Mouse (Mus musculus): ENCODE measurements around the gene Cygb.
"Not testable (repeated sequence)": the region's sequence is repeated elsewhere in the genome, so short reads cannot be mapped to it uniquely, and the experiment has no call there.

Gene Cygb

DNA sequence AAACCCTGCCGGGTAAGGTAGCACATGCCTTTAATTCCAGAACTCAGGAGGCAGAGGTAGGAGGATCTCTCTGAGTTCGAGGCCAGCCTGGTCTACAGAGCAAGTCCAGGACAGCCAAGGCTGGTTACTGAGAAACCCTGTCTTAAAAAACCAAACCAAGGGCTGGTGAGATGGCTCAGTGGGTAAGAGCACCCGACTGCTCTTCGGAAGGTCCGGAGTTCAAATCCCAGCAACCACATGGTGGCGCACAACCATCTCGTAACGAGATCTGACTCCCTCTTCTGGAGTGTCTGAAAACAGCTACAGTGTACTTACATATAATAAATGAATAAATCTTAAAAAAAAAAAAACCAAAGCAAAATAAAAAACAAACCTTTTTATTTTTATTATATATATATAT is 17.5 kb downstream of the Cygb start:
- DNase-seq (ENCODE audit: low spot score) = not testable (repeated sequence)

DNA sequence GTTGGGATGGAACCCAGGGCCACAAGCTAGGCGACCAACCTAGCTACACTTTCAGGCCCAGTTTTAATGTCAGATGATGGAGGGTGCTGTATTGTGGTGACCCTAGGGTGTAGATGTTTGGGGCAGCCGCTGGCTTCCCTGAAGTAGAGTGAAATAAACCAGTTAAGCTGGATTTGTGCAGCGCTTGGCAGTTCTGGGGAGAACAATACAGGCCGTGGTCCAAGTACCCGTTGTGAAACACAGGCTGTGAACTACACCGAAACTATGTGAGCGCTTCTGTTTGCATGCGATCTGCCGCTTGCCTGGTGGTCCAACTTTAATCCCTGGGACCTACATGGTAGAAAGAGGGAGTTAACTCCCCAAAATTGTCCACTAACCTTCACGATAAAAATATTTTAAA is 21.2 kb downstream of the Cygb start:
- DNase-seq (ENCODE audit: low spot score) = no peak

DNA sequence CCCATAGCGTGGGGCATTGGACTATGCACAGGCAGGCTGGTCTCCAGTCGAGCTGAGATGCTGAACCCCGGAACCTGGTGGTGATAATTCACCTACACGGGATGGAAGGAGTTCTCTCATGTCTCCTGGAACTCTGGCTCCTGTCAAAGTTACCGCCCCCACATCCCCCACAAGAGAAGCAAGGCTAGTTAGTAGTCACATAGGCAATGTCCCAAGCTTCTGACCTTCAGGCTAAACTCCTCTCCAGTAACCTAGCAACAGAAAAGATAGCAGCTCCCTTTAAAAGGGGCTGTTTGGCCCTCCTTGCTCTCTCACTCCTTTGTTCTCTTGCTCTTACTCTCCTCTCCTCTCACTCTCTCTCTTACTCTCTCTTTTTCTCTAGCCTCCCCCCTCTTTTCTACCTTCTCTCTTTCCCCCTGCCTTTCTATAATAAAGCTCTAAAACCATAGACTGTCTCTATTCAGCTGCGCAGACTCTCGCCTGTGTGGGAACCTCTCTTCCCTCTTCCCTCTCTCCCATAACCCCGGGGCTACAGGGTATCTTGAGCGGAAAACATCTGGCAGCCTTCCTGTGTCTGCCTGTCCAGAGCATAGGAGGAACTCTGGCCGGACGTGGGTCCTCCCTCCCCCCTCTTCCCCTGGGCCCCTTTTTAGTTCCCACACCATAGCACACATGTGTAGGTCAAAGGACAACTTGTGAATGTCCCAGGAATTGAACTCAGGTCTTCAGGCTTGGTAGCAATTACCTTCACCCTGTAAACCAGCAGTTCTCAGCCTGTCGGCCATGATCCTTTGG is 23.7 kb downstream of the Cygb start:
- DNase-seq (ENCODE audit: low spot score) = no peak

DNA sequence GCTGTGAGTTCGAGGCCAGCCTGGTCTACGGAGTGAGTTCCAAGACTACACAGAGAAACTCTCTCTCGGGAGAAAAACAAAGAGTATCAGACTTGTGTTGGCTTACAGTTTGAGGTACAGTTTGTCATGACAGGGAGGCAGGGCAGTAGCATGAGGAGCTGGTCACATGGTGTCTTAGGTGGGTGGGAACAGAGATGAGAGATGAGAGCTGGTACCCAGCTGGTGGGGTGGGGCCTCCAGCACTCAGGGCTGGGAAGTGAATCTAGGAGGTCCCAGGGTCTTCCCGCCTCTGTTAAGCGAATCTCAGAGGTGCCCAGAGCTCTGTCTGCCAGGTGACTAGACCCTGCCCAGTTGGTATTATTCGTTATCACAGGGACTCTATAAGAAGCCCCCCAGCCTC is 24.6 kb downstream of the Cygb start:
- DNase-seq (ENCODE audit: low spot score) = no peak

DNA sequence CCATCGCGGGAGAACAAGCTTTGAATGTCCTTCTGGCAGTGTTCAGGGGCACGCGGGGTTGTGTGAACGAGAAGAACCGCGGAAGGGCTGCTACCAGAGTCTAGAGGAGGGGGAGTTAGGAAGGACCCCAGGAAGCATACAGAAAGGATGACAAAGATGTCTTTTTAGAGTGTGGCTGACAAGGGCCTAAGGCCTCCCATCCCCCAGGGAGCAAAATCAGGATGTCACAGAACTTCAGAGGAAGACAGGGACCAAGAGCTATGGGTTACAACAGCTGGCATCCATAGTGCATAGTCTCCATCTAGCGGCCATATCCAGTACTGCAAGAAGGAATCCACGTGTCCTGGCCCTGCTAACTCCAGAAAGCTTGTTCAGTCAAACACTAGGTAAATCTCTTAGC is 25.4 kb downstream of the Cygb start:
- DNase-seq (ENCODE audit: low spot score) = peak; percentile 96

DNA sequence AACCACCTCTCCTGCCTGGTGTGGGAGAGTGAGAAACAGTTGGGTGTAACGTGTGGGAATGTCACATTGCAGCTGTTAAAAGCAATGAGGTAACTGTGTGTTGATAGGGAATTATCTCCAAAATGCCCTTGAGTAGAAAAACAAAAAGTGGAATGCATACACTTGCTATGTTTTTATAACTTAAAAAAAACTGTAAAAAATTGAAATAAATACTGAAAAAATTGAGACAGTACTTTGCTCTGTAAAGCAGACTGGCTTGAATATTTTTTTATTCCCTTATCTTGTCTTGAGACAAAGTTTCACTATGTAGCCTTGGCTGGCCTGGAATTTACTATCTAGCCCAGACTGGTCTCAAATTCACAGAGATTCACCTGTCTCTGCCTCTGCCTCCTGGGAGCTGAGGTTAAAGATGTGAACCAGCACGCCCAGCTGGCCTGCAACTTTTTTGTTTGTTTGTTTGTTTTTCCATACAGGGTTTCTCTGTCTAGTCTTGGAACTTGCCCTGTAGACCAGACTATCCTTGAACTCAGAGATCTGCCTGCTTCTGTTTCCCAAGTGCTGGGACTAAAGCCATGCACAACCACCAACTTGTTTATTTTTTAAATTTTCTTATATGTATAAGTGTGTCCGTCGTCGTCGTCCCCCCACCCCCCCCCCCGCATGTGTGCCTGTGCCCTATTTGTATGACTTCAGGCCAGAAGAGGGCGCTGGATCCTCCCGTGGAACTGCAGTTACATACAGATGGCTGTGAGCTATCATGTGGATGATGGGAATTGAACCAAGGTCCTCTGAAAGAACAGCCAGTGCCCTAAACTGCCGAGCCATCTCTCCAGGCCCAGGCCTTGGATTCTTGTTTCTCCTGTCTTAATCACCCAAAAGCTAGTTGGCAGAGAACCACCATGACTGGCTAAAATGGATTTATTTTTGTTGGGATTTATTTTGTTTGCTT is 26.8 kb downstream of the Cygb start:
- no peak for DNase-seq (ENCODE audit: low spot score)

DNA sequence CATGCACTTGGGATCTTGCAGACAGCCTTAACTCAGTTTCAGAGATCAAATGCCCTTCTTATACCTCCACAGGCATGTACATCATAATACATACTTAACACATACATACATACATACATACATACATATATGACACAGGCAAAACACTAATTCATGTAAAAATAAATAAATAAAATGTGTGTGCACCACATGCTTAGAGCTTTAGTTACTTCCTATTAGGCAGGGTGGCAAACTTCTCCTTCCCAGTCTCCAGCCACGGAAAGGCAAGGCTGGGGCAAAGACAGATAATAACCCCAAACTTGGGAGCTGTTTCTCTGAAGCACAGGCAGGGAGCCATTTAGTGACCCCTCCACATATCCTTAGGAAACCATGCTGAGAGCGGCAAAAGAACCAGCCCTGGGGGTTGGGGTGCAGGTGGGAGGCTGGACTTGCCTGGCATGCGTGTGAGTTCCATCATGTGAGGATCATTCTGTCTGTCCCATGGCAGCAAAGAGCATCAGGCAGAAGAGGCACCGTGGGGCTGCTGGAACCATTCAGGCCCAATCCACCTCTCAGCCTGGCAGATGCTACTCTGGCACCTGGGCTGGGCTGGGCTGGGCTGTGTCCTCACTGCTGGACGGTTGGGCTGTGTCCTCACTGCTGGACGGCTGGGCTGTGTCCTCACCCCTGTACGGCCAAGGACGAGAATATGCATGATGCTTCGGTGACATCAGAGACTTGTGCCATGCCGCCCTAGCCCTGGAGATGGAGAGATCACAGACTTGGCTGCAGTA is 27.6 kb downstream of the Cygb start, which contains the start of gene Rhbdf2:
TSS of gene Rhbdf2 (minus strand) at position 721 of the 773 bp plus-strand sequence.
- DNase-seq (ENCODE audit: low spot score) = no peak

DNA sequence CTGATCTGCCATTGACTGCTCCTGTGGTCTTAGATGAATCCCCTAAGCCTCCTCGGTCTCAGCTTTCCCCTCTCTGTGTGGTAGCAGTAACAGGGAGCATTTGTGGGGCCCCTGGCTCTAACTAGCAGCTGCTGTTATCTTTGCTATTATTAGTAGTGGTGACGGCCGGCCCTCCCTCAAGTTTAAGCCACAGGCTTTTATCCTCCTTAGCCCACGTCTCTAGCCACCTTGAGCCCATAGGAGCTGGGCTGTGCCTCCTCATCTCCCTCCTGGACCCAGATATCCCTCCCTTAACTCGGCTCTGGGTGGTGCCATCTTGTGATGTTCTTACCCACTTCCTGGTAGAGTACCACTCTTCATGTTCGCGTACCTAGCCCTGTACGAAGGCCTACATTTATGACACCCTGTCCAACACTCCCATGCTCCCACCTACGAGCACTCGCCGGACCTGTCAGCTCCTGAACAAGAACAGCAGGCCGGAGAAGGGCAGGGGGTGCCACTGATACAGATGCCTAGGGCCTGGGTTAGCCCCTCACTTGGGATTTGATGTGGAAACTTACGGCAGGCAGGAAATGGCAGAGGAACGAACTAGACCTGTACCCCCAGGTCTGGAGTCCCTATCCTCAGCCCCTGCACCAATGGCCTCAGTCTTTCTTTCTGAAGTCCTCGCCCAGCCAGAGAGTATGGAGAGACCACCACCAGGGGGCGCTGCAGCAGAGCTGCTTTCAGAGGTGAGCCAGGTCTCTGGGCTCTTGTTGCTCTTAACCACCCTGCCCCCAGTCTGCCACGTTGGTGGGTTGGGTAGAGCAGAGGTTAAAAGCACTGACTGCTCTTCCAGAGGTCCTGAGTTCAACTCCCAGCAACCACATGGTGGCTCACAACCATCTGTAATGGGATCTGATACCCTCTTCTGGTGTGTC is 28.8 kb downstream of the Cygb start:
- DNase-seq (ENCODE audit: low spot score) = peak; percentile 61

DNA sequence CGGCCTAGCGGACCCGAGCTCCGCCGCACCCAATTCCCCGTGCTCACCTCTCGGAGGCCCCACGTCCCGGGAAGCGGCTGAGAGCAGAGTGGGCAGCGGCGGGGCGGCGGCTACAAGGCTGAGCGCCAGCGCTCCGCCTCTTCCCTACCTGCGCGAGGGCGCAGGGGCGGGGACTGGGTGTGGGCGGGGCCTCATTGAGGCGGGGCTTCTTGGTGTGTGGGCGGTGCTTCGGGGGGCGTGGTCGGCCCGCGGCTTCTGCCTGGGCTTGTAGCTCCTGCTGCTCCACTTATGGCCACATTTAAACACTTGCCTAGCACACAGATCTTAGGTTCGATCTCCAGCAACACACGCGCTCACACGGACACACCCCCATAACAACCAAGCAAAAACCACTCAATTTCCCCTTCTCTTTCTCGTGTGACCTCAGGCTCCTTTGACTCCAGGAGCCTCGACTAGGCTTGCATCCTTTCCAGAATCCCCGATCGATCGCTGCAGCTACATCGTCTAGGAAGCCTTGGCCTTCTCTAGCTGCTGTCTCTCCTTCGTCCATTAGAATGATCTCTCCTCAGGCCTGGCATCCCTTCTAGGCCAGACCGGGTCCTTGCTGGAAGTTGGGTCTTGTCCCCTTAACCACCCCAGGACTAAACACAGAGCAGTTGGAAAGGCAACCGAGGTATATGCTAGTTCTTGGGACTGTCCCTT is 29.8 kb downstream of the Cygb start:
- peak; percentile 77 for DNase-seq (ENCODE audit: low spot score)

DNA sequence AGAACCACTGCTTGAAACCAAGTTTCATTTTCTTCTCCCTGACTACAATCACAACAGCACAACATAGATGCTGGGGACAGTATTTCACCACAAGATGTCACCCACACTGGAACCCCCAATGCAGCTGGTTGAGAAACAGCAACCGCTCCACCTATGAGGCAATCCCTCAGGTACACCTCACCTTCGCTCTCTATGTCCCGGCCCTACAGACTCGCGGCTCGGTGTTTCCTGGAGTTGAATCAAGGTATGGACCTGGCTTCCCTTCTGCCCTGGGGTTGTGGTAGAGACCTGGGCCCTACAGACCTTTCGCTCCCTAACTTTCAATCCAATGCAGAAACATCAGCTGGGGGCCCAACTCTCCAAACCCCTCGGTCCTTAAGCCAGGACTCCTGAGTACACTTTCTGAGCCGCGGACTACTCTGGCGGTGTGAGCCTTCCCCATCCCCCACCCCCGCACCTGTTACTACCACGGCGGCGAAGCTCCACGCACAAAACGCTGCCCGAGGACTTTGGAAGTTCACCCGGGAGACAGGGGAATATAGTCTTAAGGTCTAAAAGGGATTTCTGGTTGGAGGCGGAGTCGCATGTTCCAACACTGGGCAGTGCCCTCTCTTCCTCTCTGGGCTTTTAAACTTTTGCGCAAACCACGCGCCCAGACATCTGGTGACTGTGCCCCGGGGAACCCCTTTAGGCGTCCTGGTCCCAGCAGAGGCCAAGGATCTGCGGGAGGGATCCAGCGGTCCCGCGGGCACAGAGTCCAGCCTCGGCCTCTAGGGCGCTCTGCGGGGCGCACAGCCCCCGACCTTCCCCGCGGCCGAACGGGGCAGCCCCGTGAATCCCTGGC is 30.6 kb downstream of the Cygb start:
- no peak for DNase-seq (ENCODE audit: low spot score)

DNA sequence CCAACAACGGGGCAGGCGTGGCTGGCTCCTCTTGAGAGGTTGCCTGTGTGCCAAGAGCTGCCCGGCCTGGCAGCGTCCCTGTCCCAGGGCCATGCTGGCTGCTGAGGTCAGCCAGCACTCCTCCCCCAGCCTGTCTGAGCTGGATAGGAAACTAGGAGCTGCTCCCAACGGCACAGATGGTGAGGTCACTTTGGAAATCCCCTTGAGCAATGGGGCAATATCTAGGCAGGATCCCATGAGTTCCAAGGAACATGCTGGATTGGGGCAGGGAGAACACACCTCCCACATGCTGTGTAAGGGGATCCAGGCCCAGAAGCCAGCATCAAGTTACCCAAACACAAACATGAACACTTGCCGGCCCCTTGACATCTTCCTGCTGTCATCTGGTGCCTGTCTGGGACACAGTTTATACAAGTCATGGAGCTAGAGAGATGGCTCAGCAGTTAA is 32.8 kb downstream of the Cygb start:
- DNase-seq (ENCODE audit: low spot score) = peak; percentile 56

DNA sequence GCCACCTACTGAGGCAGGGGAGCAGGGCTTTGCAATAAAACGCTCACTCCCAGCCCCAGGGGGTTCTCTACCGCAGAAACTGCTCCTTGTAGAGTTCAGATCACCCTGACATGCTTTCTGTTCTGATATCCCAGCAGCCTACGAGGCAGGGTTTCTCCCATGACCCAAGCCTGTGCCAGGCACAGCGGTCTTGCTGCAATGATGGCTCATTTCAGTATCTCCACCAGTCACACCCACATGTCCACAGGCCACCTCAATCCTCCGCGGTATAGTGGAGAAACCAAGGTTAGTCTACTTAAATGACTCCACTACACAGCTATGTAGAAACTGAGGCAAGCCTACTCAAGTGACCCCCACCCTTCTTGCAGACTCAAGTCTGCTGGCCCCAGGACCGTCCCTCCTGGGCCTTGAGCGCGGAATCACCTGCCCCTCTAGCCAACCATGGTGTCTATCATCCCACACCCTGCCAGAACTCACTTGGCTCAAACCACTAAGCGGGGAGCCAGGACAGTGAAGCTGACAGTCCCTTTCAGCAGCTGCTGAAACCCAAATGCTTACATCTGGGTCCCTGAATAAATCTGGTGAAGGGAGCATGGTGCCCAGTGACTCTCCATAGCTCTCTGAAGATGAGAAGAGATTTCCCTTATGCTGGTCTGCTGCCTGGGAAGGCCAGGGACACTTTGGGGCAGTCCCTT is 33.4 kb downstream of the Cygb start:
- DNase-seq (ENCODE audit: low spot score) = no peak

DNA sequence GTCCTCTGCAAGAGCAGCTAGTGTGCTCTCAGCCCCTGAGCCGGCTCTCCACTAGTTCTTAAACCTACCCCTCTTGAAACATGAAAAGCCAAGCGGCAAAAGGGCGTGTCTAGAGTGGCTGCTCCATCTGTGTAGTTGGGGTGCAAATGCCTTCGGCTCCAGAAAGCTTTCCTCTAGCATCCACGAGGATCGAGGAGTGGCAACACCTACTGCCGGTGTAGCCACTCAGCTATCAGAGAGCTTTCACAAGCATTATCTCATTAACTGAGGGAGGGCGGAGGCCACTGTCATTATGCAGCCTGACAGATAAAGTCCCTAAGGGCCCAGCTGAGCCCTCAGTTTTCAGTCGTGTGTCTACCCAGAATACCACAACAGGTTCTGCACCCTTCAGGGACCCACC is 34.0 kb downstream of the Cygb start:
- no peak for DNase-seq (ENCODE audit: low spot score)

DNA sequence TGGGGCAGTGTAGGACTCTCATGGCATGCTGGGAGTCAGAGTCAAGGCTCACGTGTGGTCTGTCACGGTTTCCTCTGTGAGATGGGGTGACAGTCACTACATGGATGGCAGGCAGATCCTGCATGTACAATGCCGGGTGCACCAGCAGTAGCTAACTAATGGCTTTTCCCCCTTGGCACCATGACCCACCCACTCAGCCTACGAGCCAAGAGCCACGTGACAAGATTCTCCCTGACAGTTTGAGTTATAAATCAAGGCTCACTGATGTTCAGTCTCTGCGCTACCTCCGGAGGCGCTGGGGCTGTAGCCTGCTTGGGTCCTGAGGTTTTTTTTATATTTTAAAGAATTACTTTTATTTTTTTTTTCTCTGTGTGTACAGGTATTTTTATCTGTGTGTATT is 34.6 kb downstream of the Cygb start:
- DNase-seq (ENCODE audit: low spot score) = no peak

DNA sequence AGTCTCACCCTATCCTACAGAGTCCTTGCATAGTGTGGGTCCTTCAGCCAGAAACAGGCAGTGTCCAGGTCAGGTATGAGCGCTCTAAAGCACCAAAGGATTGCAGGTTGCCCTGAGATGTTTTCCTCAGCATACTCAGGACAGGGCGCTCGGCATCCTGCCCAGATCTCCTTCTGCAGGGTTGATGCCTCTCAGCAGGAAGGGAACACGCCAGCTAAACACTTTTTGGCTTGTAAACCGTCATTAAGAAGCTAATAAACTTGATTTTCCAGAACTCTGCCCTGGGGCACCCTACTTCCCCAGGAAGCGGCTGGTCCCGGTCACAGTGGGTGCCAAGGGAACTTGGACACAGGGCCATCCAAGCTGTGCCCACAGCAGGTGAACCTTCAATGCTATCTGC is 35.0 kb downstream of the Cygb start:
- DNase-seq (ENCODE audit: low spot score) = no peak

DNA sequence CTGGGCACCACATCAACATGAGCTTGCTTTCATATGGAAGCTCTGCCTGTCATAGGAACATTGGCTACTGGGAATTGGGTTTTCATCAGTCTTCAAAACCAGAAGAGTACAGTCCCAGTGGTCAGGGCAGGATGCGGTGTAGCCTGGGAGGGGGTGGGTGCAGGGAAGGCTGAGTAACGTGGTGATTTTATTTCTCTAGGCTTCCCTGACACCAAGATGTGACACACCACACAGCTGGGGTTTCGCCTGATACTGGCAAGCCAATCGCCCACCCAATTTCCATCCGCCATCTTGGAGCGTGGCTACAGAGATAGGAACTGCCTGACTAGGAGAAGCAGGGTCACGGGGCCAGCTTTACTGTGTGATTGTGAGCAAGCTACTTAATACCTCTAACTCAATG is 35.4 kb downstream of the Cygb start:
- no peak for DNase-seq (ENCODE audit: low spot score)

DNA sequence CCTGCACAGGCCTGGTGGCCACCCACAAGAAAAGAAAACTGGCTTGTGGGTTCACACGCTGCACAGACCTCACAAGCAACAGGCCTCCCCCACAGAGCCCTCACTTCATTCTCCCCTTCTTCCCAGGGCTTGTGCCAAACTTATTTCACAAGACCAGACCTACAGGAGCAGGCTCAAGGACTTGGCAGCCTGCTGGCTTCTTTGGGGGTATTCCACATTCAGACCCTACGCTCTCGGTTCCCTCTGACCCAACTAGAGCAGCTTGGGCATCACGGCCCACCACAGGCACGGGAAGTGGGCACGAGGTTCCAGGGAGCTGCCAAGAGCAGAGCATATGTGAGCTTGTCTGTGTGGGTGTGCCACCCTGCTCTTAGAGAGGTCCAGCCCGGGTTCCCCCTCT is 36.5 kb downstream of the Cygb start:
- no peak for DNase-seq (ENCODE audit: low spot score)

DNA sequence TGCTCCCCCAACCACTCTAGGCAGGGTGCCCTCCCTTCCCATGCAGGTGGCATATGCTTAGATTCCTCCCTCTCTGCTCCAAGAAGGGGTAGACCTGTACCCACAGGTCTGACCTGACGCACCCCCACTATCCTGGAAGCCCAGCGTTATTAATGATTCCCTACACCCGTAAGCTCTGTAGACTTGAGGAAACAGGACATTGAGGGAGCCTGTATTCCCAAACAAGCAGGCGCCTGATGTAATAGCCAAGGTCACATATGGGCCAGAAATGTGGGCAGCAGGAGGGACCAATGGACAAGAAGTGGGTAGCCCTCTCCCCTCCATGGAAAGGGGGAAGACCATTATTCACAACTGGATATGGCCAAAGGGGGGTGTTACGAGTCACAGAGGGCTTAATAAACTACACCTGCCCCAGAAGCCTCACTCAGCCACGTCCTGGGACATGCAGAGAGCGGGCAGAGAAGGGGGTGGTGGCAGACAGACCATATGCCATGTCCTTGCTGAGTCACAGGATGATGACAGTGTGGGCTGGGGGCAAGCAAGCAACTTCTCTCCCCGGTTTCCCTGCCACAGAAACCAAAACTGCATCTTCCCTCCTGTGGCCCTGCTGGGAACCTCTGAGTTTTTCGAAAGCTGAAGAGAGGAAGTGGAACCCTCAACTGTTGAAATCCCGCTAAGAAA is 37.5 kb downstream of the Cygb start:
- no peak for DNase-seq (ENCODE audit: low spot score)
